Mouse (Mus musculus) erythroblast, adult 5-6 weeks (primary cell): Measurements from ENCODE around the gene Sfmbt1. TPM values are rescaled to one million over a fixed set of nuclear protein-coding genes. Genes with fewer than 3 reads are reported as not detected.

Experiments
- ATAC-seq: replicated peaks from 2 replicates; pipeline ENCODE4 v1.8.0; 2016; ENCODE audit warnings: moderate number of reproducible peaks, mild to moderate bottlenecking, moderate TSS enrichment, inconsistent platforms; ENCODE audit not compliant: poor library complexity, low FRiP score, severe bottlenecking
- total RNA-seq, 2 experiments: library from RNA; stranded (forward) in 1 of 2; stranded (reverse) in 1 of 2; fragments of 150-400 nt in 1 of 2; fragments of 200-764, 138-1000 nt in 1 of 2; gene quantifications; 2 replicates each; pipeline versions ENCODE4 v1.2.3 to v1.2.4; 2015 to 2017; ENCODE audit warnings: low replicate concordance in 2 of 2

Gene Sfmbt1
- total RNA-seq, 2 experiments from 2014 or later: 8.6 to 10.1 TPM

DNA sequence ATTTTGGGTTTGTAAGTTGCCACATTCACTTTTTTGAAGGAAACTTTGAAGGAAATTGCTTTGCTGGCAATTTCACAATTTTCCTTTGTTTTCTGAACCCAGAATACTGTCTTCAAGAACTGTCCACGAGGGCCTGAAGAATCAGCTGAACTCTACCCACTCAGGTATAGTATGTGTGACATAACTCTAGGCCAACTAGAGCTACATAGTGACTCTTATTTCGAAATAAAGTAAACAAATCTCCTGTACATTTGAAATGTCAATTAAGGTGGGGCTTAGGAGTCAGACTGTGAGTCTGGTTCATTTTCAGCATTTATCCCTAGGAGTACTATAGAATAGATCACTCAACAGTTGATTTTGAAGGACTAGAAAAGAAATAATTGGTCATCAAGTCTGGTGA lies 87.1 kb downstream of the Sfmbt1 start:
- ATAC-seq: no peak

- ATAC-seq: no peak
Observed at GRCm38 (mm10) chr14:30821136-30821535, 106.5 kb downstream of the Sfmbt1 start.

DNA sequence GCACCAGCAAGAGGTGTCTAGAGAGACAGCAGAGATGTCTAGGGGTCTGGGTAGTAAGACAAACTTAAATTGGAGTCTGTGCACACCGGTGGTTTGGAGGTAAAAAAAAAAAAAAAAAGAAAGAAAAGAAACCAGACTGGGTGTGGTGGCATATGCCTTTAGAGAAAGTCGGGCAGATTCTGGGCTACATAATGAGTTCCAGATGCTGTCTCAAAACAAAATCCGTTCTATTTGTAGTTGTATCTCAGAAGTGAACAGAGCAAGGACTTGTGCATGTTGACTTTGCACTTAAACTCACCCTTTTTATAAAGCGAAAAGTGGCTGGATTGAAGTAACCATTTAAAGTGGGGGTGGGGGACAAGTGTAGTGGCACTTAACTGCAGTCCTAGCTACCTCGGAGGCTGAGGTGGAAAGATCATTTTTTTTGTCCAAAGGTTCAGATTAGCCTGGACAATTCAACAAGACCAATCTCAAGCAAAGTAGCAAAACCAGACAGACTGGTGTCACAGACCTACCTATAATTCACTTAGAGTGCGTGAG lies 109.9 kb downstream of the Sfmbt1 start:
- ATAC-seq: no peak

- ATAC-seq: no peak
Observed at GRCm38 (mm10) chr14:30825021-30825475, 110.4 kb downstream of the Sfmbt1 start.

DNA sequence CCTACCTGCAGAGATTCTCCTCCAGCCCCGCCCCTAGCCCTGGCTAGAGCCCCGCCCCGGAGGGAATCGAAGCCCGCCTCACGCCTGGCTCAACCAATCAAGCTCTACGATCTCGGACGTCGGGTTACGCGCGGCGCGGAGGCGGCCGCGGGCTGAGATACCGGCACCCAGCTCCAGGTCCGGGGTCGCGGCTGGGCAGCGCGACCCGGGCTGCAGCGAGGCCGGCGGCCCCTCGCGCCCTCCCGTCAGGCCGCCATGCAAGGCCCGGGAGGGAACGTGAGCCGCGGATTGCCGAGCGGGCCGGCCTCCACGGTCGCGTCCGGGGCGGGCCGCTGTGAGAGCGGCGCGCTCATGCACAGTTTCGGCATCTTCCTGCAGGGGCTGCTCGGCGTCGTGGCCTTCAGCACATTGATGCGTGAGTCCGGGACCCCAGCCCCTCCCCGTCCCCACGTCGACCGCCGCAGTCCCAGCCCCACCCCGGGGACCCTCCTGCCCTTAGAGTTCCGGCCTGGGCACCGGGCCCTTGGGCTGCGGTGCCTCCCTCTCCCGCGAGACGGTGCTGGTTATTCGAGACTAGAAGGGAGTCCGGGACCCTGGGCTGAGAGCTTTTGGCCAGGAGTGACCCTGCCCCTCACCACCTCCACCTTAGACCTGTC lies 111.0 kb downstream of the Sfmbt1 start, which contains the start of gene Tmem110:
Tmem110 (plus strand) TSS at position 115 of the 656 bp plus-strand sequence.
- peak; percentile 94 for ATAC-seq

- ATAC-seq: no peak
Observed at GRCm38 (mm10) chr14:30826174-30827140, 111.8 kb downstream of the Sfmbt1 start.

- no peak for ATAC-seq
Observed at GRCm38 (mm10) chr14:30827480-30827879, 112.8 kb downstream of the Sfmbt1 start.

DNA sequence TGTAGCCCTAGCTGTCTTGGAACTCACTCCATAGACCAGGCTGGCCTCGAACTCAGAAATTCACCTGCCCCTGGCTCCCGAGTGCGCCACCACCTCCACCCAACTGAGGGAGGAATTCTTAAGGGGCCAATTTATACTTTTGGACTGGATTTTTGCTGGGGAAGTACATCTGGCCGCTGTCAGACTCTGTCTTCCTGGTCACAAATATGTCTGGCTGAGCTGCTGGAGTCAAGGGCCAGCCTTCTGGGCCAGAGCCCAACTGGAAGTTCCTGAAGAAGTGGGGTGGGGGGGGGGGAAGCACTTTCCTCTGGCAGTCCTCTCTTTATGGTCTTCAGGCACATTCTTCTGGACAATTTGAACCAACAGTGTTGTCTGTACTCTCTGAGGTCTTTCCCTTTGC lies 113.4 kb downstream of the Sfmbt1 start:
- no peak for ATAC-seq

GRCm38 (mm10) chr14:30828635-30829460 lies 114.2 kb downstream of the Sfmbt1 start:
- ATAC-seq: no peak

- no peak for ATAC-seq
Observed at GRCm38 (mm10) chr14:30837416-30837996, 122.9 kb downstream of the Sfmbt1 start.

DNA sequence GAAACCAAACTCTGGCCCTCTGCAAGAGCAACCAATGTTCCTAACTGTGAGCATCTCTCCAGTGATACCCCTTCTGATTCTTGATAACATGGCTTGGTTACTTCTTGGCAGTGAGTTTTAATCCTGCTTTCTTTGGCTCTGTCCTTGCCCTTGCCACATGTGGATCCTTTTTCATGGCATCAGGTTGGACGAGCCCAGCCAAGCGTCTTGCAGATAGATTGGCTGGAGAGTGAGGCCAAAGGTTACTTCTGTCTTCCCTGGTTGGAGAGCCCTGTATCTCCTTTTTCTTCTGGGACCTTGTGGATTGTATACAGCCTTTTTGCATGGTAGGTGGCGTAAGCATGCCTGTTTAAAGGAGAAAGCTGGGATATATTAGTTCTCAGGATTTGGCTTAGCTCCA lies 129.1 kb downstream of the Sfmbt1 start:
- ATAC-seq: no peak

GRCm38 (mm10) chr14:30850504-30850903 lies 135.9 kb downstream of the Sfmbt1 start:
- ATAC-seq: no peak

- no peak for ATAC-seq
Observed at GRCm38 (mm10) chr14:30852325-30852724, 137.7 kb downstream of the Sfmbt1 start.

GRCm38 (mm10) chr14:30855316-30855715 lies 140.7 kb downstream of the Sfmbt1 start:
- no peak for ATAC-seq

DNA sequence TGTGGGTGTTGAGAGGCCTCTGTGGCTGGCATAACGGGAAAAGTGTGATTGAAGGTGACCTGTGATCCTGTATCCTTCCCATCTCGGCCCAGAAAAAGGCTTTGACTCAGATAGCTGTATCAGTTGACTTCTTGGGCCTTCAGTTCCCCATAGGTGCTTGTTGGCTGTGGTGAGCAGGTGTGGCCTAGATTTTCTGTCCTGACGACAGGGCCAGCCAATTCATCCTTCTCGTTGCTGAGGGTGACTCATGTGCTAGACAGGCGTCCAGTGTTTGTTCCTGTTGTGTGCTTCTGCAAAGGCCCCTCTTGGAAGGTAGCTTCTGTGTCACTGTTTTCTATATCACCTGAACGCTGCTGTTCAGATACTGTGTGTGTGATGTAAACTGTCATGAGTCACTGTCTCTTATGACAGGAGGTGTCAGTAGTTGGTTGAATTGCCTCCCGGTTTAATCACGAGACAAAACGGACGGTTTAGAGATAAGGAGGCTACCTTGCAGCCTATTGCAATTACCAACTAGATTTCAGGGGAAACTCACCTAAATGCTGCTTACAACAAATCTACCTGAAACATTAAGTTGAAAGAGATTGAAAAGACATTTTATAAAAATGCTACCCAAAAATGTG lies 142.3 kb downstream of the Sfmbt1 start:
- no peak for ATAC-seq

GRCm38 (mm10) chr14:30857990-30858389 lies 143.3 kb downstream of the Sfmbt1 start:
- no peak for ATAC-seq

- no peak for ATAC-seq
Observed at GRCm38 (mm10) chr14:30861421-30862125, 146.9 kb downstream of the Sfmbt1 start.

GRCm38 (mm10) chr14:30862368-30862767 lies 147.7 kb downstream of the Sfmbt1 start:
- ATAC-seq: no peak
